Mouse (Mus musculus) right cerebral cortex, postnatal 25 days (tissue): ENCODE results near the gene Nlk.
"Not testable (repeated sequence)": the region's sequence is repeated elsewhere in the genome, so short reads cannot be mapped to it uniquely, and the experiment has no call there.

ENCODE experiments used
- DNase-seq: peaks from one replicate; pipeline ENCODE4 v3.0.0; 2022

The Nlk gene

DNA sequence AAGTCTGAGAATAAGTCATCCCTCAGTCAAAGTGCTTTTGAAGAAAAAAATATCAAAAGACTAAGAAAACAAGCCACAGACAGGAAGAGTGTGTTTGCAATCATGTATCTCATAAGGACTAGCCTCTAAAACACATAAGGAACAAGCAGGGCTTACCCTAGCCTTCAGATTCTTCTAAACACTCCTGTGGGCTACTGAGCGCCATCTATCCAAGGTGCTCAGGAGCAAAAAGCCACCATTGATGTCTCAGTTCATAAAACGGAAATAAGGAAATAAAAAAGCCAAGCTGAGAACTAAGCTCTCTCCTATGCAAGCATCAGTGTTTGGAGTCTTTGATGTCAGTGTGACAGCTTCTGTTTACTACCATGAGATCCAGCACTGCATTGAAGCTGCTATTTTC, 18.4 kb downstream of the Nlk start:
- no peak for DNase-seq

DNA sequence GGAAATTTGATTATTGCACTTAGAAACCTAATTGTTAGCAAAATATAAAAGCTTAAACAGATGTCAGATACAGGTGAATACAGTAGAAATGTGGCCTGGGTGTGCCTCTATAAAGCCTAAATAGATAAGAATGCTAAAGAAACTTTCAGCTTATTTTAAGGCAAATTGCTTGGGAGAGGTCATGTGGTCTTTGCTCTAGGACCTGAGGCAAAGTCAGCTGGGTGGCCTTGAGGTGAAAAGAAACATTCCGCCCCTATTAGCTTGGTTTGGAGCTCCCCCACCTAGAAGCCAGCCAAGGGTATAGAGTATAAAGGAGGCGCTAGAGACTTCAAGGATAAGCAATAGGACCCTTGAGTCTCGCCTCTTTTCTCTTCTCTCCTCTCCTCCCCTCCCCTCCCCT, 28.5 kb downstream of the Nlk start:
- DNase-seq: no peak

- no peak for DNase-seq
These were observed 32.3 kb downstream of the Nlk start for GRCm38 (mm10) chr11:78664853-78665252.

DNA sequence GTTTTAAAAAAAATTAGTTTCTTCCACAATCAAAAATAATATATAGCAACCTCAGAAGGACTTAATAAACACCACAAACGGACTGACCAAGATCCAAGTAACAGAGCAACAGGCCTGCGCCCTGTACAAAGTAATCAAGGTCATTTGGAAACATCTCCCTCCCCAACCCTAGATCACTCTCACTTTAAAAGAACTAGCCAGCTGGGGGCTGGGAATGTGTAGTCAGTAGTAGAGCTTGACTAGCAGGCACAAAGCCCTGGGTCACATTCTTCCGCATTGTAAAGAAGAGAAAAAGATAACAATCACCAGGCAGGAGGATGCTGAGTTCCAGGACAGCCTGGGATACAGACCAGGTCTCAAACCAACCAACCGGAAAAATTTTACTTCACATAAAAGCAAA, 33.3 kb downstream of the Nlk start:
- no peak for DNase-seq

DNA sequence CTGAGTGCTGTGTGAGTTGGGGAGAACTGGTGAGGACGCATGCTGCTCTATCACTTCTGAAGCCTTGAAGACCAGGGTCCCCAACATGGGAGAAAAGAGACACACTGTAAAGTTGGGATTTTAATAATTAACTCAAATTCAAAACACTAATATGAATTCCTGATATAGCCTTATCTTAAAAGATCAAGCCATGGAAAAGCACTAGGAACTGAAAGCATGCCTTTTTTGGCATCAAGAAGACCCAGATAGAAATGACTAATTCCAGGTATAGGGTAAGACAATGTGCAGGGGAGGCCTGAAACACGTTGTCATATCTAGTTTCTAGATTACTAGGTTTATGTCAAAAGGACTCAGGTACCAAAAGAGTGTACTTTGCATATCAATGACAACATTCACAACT, 48.0 kb downstream of the Nlk start:
- no peak for DNase-seq

DNA sequence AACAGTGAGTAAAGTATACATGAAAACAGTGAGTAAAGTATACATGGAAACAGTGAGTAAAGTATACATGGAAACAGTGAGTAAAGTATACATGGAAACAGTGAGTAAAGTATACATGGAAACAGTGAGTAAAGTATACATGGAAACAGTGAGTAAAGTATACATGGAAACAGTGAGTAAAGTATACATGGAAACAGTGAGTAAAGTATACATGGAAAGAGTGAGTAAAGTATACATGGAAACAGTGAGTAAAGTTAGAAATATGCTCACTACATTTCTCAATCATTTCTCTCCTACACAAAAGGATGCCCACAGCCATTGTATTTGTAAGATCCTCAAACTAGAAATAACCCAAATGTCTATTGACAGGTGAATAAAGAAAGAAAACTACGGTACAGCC, 48.8 kb downstream of the Nlk start:
- not testable (repeated sequence) for DNase-seq

DNA sequence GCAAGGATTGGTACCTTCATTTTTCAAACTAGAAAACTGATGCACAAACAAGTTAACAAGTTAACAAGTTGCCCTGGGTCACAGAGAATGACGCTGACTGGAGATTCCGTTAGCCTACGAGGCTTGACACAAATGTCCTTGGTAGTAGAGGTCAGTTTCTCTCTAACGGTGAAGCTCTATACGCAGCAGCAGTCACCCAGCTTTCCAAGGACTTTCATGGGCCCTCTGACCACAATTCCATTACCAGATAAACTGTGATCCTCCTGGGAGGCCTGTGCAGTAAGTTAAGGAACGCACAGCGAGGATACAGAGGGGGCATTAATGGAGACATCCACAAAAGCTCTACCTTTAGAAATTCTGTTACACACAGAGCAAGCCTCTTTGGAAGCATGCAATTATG, 53.4 kb downstream of the Nlk start:
- DNase-seq: no peak

- DNase-seq: no peak
These were observed 55.0 kb downstream of the Nlk start for GRCm38 (mm10) chr11:78642151-78642550.

DNA sequence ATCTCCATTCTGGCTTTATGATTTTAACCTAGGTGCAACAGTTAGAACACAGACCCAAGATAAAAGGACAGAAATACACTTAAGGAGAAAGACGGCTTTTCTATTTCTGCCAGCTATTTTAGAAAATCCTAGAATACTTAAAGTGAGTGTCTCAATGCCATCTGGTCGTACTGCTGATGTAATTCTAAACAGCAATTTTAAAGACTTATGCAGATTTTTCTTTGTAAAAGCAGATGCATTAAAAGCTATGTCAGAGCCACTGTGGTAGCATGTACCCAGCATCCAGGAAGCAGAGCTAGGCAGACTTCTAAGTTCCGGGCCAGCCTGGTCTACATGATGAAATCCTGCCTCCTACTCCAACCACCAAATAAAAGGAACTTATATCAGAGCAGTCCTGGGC, 56.1 kb downstream of the Nlk start:
- DNase-seq: no peak

- DNase-seq: no peak
These were observed 64.4 kb downstream of the Nlk start for GRCm38 (mm10) chr11:78632782-78633181.

- DNase-seq: no peak
These were observed 68.3 kb downstream of the Nlk start for GRCm38 (mm10) chr11:78628871-78629270.

DNA sequence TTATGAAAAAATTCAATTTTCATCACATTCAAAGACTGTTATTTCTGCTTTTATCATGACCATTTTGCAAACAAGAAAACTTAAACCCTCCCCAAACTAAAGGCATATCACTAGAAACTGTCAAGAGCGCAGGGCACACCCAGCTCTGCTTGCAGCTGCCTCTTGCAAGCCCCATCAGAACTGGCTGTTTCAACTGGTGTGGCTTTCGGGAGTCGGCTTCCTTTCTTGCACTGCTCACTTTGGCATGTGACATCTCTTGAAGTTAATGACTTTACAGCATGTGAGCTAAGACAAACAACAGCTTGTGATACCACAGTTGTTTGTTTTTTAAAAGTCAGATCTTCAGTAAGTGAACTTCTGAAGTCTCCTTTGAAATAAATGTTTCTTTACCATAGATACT, 72.8 kb downstream of the Nlk start:
- DNase-seq: no peak

- DNase-seq: no peak
These were observed 75.2 kb downstream of the Nlk start for GRCm38 (mm10) chr11:78621926-78622325.

DNA sequence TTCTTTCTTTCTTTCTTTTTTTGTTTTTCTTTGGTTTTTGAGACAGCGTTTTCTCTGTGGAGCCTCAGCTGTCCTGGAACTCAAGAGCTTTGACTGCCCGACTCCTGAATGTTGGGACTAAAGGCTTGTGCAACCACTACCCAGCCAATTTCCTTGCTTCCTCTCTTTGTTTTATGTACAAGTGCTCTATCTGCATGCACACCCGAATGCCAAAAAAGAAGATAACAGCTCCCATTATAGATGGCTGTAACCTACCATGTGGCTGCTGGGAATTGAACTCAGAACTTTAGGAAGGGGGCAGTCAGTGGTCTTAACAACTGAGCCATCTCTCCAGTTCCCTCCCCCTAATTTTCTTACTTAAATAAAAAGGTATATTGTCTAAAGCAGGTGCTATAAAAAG, 77.0 kb downstream of the Nlk start:
- no peak for DNase-seq

GRCm38 (mm10) chr11:78611273-78611672, 85.9 kb downstream of the Nlk start:
- DNase-seq: no peak

DNA sequence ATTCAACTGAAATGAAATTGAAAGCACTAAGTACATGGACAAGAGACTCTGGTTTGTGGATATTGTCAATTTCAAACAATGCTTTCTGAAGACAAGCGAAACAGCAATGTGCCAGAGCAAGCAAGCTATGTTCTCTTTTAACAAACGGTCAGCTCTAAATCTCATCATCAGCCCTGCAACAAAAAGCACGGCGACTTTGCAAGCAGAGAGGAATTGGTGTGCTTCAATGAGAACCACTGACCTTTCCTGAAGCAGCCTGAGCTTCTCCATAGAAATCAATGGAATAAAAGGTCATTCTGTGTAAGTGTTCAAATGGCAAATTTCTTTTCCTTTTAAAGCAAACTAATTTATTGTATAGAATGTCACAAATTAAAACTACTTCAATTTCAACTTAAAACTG, 87.5 kb downstream of the Nlk start:
- no peak for DNase-seq

DNA sequence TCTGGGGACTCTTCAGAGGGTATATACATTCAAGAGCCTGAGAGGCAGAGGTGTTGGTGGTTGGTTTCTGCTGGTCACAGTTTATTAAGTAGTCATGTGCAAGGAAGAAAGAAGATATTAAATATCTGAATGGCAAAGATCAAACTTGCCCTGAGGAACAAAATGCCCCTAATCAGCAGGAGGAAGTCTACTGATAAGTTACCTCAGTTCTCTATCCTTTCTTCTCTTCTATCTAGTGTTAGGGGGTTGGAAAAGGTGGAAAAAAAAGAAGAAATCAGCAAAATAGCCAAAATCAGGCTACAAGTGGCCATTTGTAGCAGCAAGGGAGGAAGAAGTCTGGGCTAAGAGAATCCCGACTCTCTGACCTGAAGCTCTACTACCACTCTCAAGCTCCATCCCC, 92.3 kb downstream of the Nlk start:
- no peak for DNase-seq

- no peak for DNase-seq
These were observed 94.4 kb downstream of the Nlk start for GRCm38 (mm10) chr11:78602781-78603180.

GRCm38 (mm10) chr11:78600926-78601590, 96.1 kb downstream of the Nlk start:
- DNase-seq: no peak

DNA sequence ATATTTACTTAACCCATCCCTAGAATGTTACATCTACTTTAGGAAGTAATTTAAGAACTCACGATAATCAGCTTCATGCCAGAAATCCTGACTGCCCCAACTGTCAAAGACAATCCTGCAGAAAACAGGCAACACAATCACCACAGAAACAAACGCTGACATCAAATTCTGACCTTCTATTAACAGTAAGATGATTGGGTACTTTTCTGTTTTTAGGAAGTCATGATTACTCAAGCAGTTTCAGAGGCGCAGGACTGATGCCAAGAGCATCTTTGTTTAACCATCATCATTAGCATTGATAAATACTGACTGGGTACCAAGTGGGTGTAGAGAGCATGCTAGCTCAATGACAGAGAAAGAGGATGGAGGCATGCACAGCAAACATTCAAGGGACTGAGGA, 96.7 kb downstream of the Nlk start:
- no peak for DNase-seq

GRCm38 (mm10) chr11:78600051-78600450, 97.1 kb downstream of the Nlk start:
- no peak for DNase-seq

DNA sequence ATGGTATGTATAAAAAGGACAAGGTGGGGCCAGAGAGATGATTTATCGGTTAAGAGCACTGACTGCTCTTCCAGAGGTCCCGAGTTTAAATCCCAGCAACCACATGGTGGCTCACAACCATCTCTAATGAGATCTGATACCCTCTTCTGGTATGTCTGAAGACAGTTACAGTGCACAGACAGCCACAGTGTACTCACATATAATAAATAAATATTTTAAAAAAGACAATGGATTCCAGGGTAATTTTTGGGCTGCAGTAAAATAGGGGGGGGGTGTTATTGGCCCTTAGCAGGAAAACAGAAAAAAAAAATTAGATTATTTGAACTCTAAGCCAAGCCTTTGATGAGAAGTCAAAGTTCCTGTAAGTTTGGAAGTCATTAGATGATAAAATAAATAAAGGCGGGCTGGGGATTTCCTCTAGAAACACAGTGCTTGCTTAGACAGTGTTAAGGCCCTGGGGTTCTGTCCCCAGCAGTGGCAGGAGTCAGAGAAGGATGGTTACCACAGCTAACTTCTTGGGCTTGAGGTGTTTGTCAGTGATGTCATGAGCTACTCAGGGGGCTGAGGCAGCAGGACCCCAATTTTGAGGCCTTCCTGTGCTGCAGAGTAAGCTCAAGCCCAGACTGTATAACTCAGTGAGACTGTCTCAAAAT, 98.3 kb downstream of the Nlk start:
- no peak for DNase-seq

DNA sequence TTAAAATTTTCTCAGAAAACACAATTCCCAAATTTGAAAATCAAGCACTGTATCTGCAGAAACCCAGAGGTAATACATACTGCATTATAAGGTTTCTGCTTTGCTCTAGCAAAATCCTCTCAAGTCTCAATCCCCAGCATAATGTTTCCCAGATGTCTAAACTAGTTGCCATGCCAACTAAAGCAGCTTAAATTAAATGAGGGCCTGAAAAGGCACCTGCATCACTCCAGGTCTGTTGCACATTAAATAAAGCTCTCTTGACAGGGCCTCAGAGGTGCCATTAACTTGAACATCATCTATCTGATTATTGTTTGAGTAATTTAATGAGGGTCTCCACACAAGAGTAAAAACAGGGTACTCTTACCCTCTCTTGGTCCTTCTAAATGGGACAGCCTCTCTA, 100.4 kb downstream of the Nlk start:
- no peak for DNase-seq

- DNase-seq: no peak
These were observed 101.4 kb downstream of the Nlk start for GRCm38 (mm10) chr11:78595773-78596172.
